ENCODE assay signal across 24 mouse cellular contexts in genomic region chr8:61056997-61057396, GRCm38 (mm10).
DNase-seq lines count a peak whose midpoint lies in the region; ATAC-seq lines count a peak whose summit lies in the region.
"Had no signal": no experiment of that assay in that cellular context is flagged by ENCODE, and none has a peak within 500 bp of the region (broad histone marks: within the 10 kb centered on the region; RNA-seq: fewer than 3 reads in every experiment).

No protein-coding gene starts in this region.

- no peak overlapping the region for H3K9ac ChIP-seq in hindbrain, embryonic 14.5 days
- no peak overlapping the region for H3K9ac ChIP-seq in hindbrain, embryonic 11.5 days (ENCODE audit: low read depth, low read length)
- H3K9ac ChIP-seq in kidney, embryonic 15.5 days: no peak overlapping the region
- no peak overlapping the region for H3K9ac ChIP-seq in neural tube, embryonic 13.5 days
- H3K9ac ChIP-seq: embryonic facial prominence, embryonic 13.5 days; heart, embryonic 13.5 days; limb, embryonic 15.5 days; liver, embryonic 13.5 days had no signal

- no peaks in the 10 kb centered on the region for H3K4me1 ChIP-seq in hindbrain, embryonic 14.5 days (replicated peaks; ENCODE audit: control insufficient read depth, insufficient read depth, low read length)
- no peaks in the 10 kb centered on the region for H3K4me1 ChIP-seq in hindbrain, embryonic 11.5 days (replicated peaks; ENCODE audit: control insufficient read depth, insufficient read depth, low read length)
- H3K4me1 ChIP-seq in kidney, embryonic 15.5 days: 0 out of 2 replicates have a peak, but pooled peaks cover 2% of the 10 kb centered on the region
- peaks cover 16% of the 10 kb centered on the region for H3K4me1 ChIP-seq in neural tube, embryonic 13.5 days (replicated peaks)
- H3K4me1 ChIP-seq: limb, embryonic 15.5 days had no signal

- H3K36me3 ChIP-seq in hindbrain, embryonic 14.5 days (replicated peaks; ENCODE audit: control insufficient read depth, insufficient read depth): no peaks in the 10 kb centered on the region
- no peaks in the 10 kb centered on the region for H3K36me3 ChIP-seq in hindbrain, embryonic 11.5 days (ENCODE audit: control insufficient read depth, insufficient read depth, low read length)
- 0 out of 2 replicates have a peak, but pooled peaks cover under 1% of the 10 kb centered on the region for H3K36me3 ChIP-seq in kidney, embryonic 15.5 days
- peaks cover 5% of the 10 kb centered on the region; the same call in 1 of the 2 replicates for H3K36me3 ChIP-seq in neural tube, embryonic 13.5 days
- H3K36me3 ChIP-seq: limb, embryonic 15.5 days had no signal

- ATAC-seq in hindbrain, embryonic 14.5 days (ENCODE audit: low FRiP score): no peak
- ATAC-seq in hindbrain, embryonic 11.5 days (ENCODE audit: low FRiP score): no peak
- ATAC-seq in kidney, embryonic 15.5 days (replicated peaks; ENCODE audit: low FRiP score): no peak
- ATAC-seq in neural tube, embryonic 13.5 days (ENCODE audit: low read depth): no peak
- ATAC-seq: forebrain, embryonic 16.5 days; Patski had no signal

- H3K4me3 ChIP-seq in hindbrain, embryonic 14.5 days (replicated peaks; ENCODE audit: low read length): no peak overlapping the region
- H3K4me3 ChIP-seq in hindbrain, embryonic 11.5 days (ENCODE audit: low read depth, low read length): no peak overlapping the region
- no peak overlapping the region for H3K4me3 ChIP-seq in kidney, embryonic 15.5 days (replicated peaks)
- no peak overlapping the region for H3K4me3 ChIP-seq in neural tube, embryonic 13.5 days
- H3K4me3 ChIP-seq: embryonic facial prominence, embryonic 13.5 days; forebrain, embryonic 10.5 days; heart, embryonic 13.5 days; limb, embryonic 15.5 days; liver, embryonic 13.5 days had no signal

- H3K27ac ChIP-seq in hindbrain, embryonic 14.5 days: no peak overlapping the region
- H3K27ac ChIP-seq in hindbrain, embryonic 11.5 days (ENCODE audit: low read depth, low read length): no peak overlapping the region
- peak overlapping the region; percentile 62 for H3K27ac ChIP-seq in kidney, embryonic 15.5 days
- peak overlapping the region; percentile 52; the same call in 1 of the 2 replicates for H3K27ac ChIP-seq in neural tube, embryonic 13.5 days (replicated peaks)
- H3K27ac ChIP-seq: embryonic facial prominence, embryonic 13.5 days; forebrain, embryonic 10.5 days; heart, embryonic 13.5 days; kidney, postnatal 0 days; limb, embryonic 15.5 days; liver, embryonic 13.5 days; macrophage had no signal

- WGBS in hindbrain, embryonic 14.5 days: 64% methylated on average over 3 of the region's 3 CpGs
- WGBS in hindbrain, embryonic 11.5 days: 79% methylated on average over 3 of the region's 3 CpGs
- WGBS in kidney, embryonic 15.5 days: 47% methylated on average over 3 of the region's 3 CpGs
- 39% methylated on average over 3 of the region's 3 CpGs for WGBS in neural tube, embryonic 13.5 days

- H3K4me2 ChIP-seq in hindbrain, embryonic 14.5 days (replicated peaks): no peak overlapping the region
- no peak overlapping the region for H3K4me2 ChIP-seq in hindbrain, embryonic 11.5 days (replicated peaks; ENCODE audit: low read depth, low read length)
- H3K4me2 ChIP-seq in kidney, embryonic 15.5 days: no peak overlapping the region
- no peak overlapping the region for H3K4me2 ChIP-seq in neural tube, embryonic 13.5 days
- H3K4me2 ChIP-seq: embryonic facial prominence, embryonic 13.5 days; heart, embryonic 13.5 days; limb, embryonic 15.5 days; liver, embryonic 13.5 days had no signal

- H3K9me3 ChIP-seq in hindbrain, embryonic 14.5 days (ENCODE audit: control insufficient read depth, low read length): no peaks in the 10 kb centered on the region
- no peaks in the 10 kb centered on the region for H3K9me3 ChIP-seq in hindbrain, embryonic 11.5 days (ENCODE audit: control insufficient read depth, low read length)
- H3K9me3 ChIP-seq in kidney, embryonic 15.5 days (replicated peaks): no peaks in the 10 kb centered on the region
- H3K9me3 ChIP-seq in neural tube, embryonic 13.5 days: no peaks in the 10 kb centered on the region
- H3K9me3 ChIP-seq: embryonic facial prominence, embryonic 13.5 days; forebrain, embryonic 10.5 days; heart, embryonic 13.5 days; limb, embryonic 15.5 days; liver, embryonic 13.5 days had no signal

- H3K27me3 ChIP-seq in hindbrain, embryonic 14.5 days (ENCODE audit: control insufficient read depth, insufficient read depth, low read length): no peaks in the 10 kb centered on the region
- H3K27me3 ChIP-seq in hindbrain, embryonic 11.5 days (ENCODE audit: control insufficient read depth, insufficient read depth, low read length): no peaks in the 10 kb centered on the region
- H3K27me3 ChIP-seq in kidney, embryonic 15.5 days: no peaks in the 10 kb centered on the region
- H3K27me3 ChIP-seq in neural tube, embryonic 13.5 days: no peaks in the 10 kb centered on the region
- H3K27me3 ChIP-seq: embryonic facial prominence, embryonic 13.5 days; heart, embryonic 13.5 days; limb, embryonic 15.5 days; liver, embryonic 13.5 days; Patski had no signal

- peak; percentile 29 for DNase-seq in hindbrain, embryonic 14.5 days (ENCODE audit: low spot score)
- no peak for DNase-seq in hindbrain, embryonic 11.5 days (ENCODE audit: low spot score)
- DNase-seq in kidney, postnatal 14 days: no peak
- DNase-seq in neural tube, embryonic 10.5 days (ENCODE audit: extremely low spot score, low spot score): no peak
- DNase-seq in retina, postnatal 1 day: peak; percentile 9
- no peak for DNase-seq in layer of hippocampus, postnatal 10 days (ENCODE audit: low spot score in 2 of 2)
- DNase-seq: adrenal gland, postnatal 25 days; cerebellum, adult 18-20 months; cerebellum, postnatal 10 days; heart, postnatal 10 days; liver, embryonic 13.5 days; lung, adult 18-20 months; lung, postnatal 10 days; thymus, postnatal 4 days had no signal

Comparison
In these comparisons a context has a peak if more than half of its experiments do, and no peak if none do; other contexts are left out.
1. DNase-seq: peak in hindbrain, embryonic 14.5 days (single experiment) and retina, postnatal 1 day (single experiment); none in hindbrain, embryonic 11.5 days (single experiment), kidney, postnatal 14 days (single experiment), neural tube, embryonic 10.5 days (single experiment) and layer of hippocampus, postnatal 10 days (0 of 2).
2. H3K27ac ChIP-seq: peak in kidney, embryonic 15.5 days (single experiment) and neural tube, embryonic 13.5 days (single experiment); none in hindbrain, embryonic 14.5 days (single experiment) and hindbrain, embryonic 11.5 days (single experiment).